Mouse (Mus musculus): ENCODE results near the gene Calml4.
A peak's percentile ranks its signal among the peaks of the same experiment; 100 is the strongest.
"Not testable (repeated sequence)": the region's sequence is repeated elsewhere in the genome, so short reads cannot be mapped to it uniquely, and the experiment has no call there.

Gene Calml4

DNA sequence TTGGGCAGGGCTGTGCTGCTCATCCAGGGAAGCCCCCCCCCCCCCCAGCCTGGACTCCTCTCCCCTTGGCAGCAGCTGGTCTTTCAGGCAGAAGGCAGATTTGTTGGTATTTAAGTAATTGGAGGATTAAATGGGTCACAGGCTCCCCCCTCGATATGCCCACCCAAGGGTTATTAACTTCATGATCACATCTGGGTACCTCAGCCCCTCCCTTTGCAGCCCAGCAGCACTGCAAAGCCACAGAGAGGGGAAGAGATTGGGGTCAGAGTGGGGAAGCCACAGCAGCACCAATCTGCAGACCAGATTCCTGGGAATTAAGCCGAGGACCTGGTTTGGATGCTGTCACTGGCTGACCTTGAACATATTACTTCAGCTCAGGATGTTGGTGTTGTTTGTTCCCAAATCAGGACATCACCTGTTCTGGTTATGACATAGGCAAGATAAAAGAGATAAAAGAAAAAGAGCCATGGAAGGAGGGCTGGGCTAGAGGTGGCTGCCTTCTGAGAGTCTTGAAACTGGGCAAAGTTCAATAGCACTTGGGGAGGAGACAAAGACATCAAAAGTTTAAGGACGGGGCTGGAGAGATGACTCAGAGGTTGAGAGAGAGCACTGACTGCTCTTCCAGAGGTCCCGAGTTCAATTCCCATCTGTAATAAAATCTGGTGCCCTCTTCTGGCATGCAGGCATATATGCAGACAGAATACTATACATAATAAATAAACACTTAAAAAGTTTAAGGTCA, 22.0 kb upstream of the Calml4 start:
- DNase-seq (ENCODE audit: low spot score): no peak

DNA sequence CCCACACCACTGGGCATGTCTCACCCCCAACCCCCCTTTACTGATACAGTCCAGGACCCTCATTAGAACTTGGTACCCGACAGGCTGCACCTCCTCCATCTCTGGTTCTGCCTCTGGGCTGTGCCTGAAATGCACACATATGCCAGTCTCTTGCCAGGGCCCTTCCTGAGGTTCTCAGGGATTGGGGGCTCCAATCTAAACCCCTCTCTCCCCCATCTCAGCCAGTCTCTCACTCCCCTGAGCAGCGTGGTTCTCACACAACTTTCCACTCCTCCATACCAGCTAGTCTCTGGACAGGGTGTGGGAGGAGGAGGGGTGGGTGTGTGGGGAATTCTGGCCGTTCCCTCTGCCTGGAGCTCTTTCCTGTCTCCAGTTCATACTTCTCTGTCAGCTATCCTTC, 20.3 kb upstream of the Calml4 start:
- no peak for DNase-seq (ENCODE audit: low spot score)

DNA sequence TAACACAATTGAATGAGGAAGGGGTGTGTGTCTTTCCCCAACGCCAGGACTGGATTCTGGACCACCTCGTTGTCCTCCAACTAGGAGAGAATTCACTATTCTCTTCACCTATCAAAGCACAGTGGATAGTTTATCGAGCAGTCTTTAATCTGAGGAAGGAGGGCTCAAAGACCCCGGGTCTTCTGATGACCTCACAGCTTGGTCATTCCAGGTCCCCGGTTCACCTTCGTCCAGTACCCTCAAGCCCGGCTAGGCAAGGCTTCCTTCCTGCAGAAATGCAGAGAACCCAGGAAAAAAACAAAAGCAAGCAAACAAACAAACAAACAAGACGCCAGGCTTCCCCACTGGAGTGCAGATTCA, 19.8 kb upstream of the Calml4 start:
- DNase-seq (ENCODE audit: low spot score): no peak

DNA sequence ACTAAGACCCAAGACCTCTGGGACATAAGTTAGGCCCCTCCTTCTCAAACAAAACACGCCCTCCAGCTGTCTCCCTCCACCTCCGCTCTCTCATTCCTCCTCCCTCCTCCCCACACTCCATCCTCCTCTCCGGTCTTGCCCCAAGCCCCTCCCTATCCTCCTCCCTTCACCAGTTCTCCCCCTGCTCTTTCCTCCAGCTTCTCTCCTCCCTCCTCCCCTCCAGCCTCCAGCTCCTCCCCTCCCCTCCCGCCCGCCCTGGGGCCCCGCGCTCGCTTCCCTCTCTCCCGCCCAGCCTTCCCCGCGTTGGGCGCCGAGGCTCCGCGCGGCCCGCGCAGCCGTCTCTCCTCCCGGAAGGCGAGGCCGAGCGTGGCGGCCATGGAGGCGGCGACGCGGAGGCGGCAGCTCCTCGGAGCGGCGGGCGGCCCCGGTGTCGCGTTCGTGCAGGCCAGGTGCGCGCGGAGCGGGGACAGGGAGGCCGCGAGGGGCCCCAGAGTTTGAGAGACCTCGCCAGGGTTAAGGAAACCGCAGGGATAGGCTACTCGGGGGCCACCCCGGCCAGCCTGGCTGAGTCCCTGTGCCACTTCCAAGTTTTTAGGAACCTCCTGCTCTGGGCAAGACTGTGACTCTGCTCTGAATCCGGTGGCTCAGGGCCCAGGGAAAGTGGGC, 19.2 kb upstream of the Calml4 start, which contains the start of gene Cln6:
Gene Cln6 (plus strand): TSS at position 280 of the 666 bp plus-strand sequence.
- peak; percentile 81 for DNase-seq (ENCODE audit: low spot score)

DNA sequence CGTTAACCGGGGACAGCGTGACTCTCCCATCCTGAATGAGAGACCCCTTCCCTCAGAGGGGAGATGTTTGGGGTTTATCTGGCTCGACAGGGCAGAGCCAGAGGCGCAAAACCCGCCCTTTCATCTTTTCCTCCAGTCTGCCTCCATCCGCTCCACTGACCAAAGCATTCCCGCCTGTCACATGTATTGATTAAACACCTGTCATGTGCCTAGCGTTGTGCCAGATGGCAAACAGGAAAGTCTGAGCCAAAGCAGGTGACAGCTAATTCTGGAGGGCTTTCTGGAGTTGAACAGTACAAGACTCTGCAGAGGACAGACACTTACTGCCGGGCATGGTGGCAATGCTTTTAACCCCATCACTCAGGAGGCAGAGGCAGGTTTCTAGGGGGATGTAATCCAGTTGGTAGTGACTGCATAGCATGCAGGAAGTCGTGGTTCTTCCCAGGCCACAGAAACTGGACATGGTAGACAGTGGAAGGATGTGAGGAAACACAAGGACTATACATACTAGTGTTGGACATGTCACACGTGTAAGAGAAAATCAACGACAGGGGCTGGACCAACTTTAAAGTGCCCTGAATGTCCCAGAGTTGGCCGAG, 18.6 kb upstream of the Calml4 start:
- DNase-seq (ENCODE audit: low spot score): no peak

DNA sequence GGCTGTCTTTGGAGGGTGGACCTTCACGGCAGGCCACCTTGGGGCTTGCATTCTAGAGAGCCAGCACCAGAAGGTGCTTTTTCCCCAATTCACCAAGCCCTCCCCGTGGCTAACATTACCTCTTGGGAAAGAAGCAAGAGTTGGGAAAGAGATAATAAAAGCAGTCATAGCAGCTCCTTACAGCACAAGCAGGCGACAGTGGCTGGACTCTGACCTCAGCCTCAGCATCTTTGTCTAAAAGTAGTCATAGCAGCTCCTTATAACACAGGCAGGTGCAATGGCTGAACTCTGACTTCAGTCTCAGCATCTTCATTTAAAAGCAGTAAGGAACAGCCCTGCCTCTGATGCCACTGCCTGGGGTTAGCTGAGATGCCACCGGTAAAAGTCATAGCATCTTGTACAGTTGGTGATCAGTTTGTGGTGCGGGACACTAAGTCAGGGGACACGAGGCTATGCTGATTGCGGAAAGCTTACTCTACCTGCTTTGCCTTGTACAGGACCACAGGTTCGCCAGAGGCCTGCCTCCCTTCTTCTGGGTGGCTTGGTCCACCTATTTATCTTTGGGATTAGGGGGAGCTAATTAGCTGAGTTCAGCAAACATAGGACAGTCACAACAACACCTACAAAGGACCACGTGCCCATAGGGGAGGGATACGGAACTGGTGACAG, 14.4 kb upstream of the Calml4 start:
- no peak for DNase-seq (ENCODE audit: low spot score)

DNA sequence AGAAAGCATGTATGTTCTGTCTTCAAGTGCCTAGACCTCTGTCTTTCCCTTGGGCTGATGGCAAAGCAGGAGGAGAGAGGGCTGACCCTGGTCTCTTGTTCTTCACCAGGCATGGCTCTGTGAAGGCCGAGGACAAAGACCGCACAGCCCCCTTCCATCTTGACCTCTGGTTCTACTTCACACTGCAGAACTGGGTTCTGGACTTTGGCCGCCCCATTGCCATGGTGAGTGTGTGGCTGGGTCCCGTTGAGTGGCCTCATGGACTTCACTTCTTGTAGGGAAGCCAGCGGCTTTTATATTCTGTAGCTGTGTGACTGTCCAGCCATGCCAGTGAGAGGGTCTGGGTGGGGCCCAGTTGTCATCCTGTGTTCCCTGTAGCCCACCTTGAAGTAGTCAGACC, 13.4 kb upstream of the Calml4 start:
- DNase-seq (ENCODE audit: low spot score): no peak

DNA sequence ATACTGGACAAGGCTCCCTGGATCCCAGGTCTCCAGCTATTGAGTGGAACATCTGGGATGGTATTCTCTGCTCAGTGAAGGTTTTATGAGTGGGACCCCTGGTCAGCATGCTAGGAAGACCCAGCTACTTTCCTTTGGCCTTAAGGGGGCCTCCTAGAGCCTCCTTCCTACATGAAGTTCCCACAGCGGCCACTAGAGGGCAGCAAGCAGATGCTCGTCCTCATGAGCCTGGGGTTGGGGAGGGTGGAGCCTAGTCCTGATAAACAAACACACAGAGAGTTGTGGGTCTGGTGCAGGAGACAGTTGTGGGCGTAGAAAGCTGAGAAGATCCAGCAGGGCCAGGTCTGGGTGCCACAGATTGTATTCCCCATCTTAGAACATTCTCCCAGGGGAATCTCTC, 10.2 kb upstream of the Calml4 start:
- peak; percentile 87 for DNase-seq (ENCODE audit: low spot score)

DNA sequence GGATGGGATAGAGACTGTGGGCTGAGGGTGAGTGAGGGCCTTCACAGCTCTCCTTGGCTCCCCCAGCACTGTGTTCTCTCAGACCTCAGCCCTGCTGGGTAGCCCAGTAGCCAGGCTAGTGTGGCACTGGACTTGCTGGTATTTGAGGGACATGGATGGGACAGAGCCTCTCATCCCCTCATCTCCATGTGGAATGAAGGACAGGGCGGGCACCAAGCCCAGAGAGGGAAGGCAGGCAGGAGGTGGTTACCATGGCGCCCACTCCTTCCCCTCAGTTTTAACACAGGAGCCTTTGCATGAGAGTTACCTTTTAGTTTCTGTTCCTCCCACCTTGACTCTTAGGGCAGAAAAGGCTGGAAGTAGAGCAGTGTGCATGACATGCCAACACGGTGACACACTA, 9.2 kb upstream of the Calml4 start:
- DNase-seq (ENCODE audit: low spot score): no peak

DNA sequence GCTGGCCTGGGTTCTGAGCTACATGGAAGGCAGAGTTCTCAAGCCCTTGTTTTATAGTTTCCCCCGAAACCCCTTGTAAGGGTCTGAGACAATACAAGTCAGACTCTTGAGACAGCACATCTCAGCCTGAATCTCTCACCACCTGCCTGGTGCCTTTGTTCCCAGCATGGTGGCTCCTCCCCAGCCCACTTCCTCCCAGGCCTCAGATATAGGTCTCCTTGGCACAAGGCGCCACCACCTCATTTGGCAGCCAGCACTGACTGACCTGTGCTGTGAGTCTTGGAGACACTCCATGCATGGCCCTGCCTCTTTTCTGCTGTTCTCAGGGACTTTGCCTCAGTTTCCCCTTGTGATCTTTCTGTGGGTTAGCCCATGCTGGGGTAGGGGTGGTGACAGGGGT, 6.3 kb upstream of the Calml4 start:
- no peak for DNase-seq (ENCODE audit: low spot score)

DNA sequence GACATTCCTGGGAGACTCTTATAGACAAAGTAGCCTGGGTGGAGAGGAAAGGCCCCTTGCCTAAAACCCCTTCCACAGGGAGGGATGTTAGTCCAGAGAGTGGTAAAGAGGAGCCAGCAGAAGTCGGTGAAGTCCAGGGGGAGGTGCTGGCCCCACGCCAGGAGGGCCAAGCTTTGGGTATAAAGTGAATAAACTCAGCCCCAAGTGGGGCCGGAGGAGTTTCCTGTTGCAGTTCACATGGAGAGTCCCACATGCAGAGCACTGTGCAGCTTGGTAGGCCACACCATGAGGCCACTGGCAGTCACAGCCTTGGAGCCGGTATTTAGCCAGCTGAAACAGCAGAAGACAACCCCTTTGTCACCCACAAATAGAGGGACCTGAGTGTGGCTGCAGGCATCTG, 3.4 kb upstream of the Calml4 start:
- DNase-seq (ENCODE audit: low spot score): no peak

DNA sequence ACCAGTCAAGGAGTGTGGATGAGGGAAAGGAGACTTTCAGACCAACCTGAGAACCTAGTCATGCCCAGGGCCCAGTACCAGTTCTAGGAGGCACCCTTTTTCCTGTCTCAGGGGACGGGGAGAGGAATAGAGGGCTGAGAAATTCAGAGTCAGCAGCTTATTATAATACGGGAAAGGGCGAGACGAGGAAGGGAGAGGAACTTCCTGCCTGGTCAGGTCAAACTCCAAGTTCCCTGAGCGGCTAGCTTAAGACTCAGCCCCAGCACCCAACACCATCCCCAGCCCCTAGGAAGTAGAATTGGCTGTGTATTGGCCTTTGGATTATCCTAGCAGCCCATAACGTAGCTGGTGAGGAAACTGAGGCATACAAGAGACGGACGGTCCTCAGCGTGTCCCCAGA, 664 bp upstream of the Calml4 start:
- no peak for DNase-seq (ENCODE audit: low spot score)

DNA sequence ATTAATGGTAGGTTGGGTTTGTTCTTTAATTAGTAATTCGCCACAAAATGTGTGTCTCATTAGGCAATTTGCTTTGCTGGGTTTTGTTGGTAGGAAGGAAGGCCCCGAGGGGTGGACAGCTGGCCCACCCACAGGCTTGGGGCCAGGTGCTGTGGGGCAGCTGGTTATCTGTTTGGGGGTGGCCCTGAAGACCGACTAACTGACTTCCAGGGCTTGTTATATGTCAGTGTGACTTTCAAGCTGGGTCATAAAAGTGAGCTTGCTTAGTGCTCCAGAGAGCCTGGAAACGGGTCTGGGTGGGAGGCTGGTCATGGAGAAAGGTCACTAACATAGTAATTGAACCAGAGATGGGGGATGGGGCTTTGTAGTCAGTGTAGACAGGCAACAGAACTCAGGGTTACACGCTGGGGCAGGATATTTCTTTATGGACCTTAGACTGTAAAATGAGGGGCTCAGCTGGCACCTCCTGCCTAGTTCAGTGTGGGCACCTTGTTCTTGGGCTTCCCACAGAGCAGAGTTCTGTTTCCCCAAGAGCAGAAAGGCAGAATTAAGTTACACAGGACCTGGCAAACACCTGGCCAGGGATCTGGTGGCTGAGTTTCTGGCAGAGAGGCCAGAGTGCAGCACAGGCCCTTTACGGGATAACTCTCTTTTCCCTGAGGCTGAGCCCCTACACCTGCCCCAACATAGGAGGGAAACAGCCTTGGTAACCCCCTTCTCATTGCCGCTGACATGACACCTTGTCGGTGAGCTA, 563 bp downstream of the Calml4 start:
- DNase-seq (ENCODE audit: low spot score): no peak

DNA sequence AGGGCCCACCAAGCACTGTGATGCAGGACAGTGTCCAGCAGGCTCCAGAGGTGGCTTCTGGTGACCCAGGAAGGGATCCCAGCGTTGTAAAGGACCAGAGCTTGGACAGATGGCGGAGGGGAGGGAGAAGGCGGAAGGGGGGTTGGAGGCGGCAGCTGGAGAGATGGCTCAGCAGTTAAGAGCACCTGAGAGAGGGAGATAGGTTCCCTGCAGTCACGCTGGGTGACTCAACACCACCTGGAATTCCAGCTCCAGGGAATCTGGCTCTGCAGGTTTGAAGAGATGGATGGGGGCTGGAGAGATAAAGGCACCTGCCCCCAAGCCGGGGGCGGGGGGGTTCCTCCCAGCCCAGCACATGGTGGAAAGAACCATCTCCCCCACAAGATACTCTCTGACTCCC, 2.2 kb downstream of the Calml4 start:
- not testable (repeated sequence) for DNase-seq (ENCODE audit: low spot score)

DNA sequence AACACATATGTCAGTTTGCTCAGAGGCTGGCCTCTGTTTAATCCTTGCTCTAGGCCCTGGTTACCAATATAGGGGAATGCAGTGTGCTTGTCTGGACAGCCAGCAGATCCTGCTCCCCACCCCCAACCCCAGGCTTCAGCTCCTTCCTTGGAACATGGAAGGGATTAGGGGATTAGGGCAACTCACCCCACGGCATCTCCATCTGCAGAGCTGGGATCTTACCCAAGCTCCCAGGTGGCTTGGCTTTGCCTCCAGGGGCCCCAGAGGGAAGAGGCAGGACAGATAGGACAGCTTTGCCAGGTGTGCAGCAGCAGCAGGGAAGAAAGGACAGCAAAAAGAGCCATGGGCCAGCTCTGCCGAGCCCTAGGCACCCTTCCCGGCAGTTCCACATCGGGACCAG, 3.0 kb downstream of the Calml4 start:
- DNase-seq (ENCODE audit: low spot score): no peak

DNA sequence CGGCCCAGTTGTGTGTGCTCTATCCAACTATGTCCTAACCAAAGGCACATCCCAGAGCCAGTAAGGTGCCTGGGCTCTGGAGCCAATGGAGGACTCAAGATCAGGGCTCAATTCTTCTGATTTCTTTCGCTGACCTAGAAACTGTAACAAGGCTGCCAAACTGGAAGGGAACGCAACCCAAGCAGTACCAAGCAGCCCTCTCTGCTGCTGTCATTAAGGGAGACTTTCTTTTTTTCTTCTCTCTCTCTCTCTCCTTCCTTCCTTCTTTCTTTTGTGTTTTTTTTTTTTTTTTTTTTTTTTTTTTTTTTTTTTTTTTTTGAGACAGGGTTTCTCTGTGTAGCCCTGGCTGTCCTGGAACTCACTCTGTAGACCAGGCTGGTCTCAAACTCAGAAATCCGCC, 11.4 kb downstream of the Calml4 start:
- not testable (repeated sequence) for DNase-seq (ENCODE audit: low spot score)

DNA sequence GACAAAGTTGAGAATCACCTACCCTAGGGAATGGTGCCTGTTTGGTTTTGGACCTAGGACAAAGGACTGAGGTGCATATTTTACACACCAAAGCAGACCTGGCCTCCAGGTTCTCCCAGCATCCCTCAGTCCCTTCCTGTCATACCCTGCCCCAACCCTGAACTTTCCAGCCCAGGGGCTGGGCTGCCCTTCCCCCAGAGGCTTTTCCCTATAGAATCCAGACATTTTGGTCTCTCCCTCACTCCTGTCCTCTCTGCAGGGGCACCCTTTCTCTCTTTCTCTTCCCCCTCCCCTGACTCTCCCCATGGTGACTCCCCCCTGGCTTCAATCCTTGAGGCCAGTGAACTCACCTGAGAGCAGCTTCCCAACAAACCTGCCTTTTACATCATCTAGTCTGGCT, 12.8 kb downstream of the Calml4 start:
- no peak for DNase-seq (ENCODE audit: low spot score)

DNA sequence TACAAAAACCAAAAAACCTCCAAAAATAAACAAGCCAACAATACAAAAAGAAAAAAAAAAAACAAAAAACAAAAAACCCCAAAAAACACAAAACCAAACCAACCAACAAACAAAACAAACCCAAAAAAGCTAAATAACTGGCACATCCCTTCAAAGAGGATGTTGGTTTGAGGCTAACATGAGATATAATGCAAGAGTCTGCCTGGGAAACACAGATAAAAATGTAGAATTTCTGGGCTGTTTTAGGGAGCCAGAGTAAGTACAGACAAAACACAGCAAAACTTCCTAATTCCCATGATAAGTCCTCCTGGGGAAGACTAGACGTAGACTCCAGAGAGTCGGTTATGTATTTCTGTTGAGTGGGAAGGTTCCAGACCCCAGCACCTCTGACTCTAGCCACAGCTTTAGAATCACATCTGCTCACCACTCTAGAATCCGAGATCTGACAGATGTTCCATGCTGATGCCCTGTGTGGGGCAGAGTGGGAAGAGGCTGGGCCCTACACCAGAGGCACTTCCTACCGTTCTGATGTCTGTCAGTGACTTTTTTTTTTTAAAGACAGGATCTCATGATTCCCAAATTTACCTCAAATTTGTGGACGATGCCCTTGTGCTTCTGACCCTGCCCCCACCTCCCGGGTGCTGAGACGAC, 19.2 kb downstream of the Calml4 start:
- DNase-seq (ENCODE audit: low spot score): no peak

DNA sequence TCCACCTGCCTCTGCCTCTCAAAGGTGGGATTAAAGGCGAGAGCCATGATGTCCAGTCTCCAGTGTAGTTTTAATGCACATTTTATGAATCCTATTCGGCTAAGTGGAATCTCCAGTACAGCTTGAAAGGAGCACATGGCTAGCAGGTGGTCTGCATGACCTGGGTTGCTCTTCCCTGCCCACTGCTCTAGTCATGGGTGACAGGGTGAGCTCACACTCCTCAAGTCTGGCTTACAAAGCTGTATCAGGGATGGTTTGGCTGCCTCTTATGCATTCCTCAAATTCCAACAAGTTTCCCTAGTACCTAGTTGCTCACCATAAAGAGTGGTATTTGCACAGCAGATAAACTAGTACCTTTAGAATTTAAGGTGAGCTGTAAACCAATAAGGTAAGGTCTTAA, 19.9 kb downstream of the Calml4 start:
- no peak for DNase-seq (ENCODE audit: low spot score)

DNA sequence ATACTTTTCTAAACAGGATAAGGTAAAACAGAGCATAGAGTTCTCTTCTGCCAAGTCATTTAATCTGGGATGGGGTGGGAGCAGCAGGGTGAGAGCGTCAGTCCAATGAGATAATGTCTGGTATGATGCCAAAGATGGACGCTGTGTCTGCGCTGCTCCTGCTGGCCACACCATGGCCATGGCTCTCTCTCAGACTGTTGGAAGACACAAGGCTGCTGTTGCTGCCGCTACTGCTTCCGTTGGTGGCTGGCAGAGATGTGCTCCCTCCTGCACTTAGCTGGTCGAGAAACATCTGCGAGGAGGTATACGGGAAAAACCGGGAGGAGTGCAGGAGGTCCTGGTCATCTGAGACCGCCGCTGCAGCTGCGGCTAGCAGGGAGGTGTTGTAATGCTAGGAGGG, 24.0 kb downstream of the Calml4 start:
- DNase-seq (ENCODE audit: low spot score): peak; percentile 32

DNA sequence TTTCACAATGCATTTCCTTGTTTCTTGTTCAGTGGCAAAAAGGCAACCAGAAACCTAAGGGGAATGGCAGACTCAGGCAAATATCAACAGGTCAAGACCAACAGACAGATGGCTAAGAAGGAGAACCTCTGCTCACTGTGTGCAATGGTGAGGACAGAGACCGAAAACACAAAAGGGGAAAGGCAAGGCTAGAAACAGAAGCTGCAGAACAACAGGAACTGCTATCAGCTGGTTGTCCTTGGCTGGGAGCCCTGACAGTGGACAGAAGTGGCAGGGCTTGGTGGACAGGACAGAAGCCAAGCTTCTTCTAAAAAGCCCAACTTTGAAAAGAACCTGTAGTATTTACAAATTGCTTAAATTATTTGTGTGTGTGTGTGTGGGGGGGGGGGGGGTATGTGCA, 36.6 kb downstream of the Calml4 start:
- DNase-seq (ENCODE audit: low spot score): no peak

DNA sequence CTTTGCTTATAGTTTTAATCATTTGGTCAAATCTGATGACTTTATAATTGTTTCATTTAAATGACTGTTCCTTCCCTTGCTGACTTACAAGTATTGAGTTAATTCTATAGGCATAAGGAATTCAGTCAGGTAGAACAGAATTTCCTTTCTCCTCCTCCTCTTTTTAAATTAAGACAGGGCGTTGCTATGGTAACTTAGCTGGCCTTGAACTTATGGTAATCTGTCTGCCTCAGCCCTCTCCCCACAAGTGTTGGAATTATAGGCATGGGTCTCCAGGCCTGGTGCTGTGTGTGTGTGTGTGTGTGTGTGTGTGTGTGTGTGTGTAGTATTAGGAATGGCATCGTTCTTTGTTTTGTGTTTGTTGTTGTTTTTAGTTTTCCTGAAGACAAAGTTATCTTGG, 43.9 kb downstream of the Calml4 start:
- no peak for DNase-seq (ENCODE audit: low spot score)

All from urinary bladder, postnatal 14 days (tissue).